8 mouse cellular contexts compared by ENCODE assay signal in the genomic region with DNA sequence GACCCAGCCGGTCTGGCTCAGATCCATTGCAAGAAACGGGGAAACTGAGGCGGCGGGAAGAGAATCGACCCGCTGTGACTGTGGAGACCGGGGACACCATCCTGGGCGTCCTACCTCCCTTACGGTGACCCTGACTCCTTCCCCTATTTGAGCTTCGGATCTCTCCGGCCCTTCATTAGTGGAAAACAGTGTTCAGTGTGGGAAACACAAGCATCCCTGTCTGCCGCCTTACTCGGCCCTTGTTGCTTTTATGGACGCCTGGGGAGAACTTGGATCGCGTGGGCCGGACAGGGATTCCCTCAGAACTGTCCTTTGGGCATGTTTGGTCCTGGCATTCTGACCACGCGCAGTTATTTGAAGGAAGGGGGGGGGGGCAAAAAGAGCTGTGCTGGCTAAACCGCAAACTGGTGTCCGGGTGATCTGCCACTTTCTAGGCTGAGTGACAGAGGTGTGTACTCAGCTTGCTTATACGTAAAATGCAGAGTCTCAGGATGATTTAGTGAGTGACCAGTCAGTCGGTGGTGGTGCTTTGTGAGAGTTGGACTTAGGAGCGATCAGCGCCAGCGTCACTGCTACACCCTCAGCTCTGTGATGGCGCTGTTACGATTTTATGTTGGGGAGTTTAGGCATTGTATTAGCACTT. TPM values are rescaled to one million over a fixed set of nuclear protein-coding genes. Genes with fewer than 3 reads are reported as not detected.
DNase-seq lines count a peak whose midpoint lies in the region; ATAC-seq and TF ChIP-seq lines count a peak whose summit lies in the region.

No protein-coding gene starts in this region.

- peaks cover 10% of the 10 kb centered on the region for H3K36me3 ChIP-seq in intestine, embryonic 14.5 days (ENCODE audit: control insufficient read depth, insufficient read depth, low read length)
- H3K36me3 ChIP-seq in midbrain, embryonic 13.5 days, result peaks cover 10% of the 10 kb centered on the region

- 0 out of 2 replicates have a peak, but pooled peaks cover 3% of the 10 kb centered on the region for H3K9me3 ChIP-seq in intestine, embryonic 14.5 days (ENCODE audit: control insufficient read depth, low read length)
- no peaks in the 10 kb centered on the region for H3K9me3 ChIP-seq in midbrain, embryonic 13.5 days

- ATAC-seq in intestine, embryonic 14.5 days (replicated peaks; ENCODE audit: low FRiP score, low TSS enrichment, low read depth), result no peak
- ATAC-seq in midbrain, embryonic 13.5 days, result peak; percentile 3; the same call in 1 of the 2 replicates

- H3K4me2 ChIP-seq in intestine, embryonic 14.5 days (ENCODE audit: low read length), result peak overlapping the region; percentile 82
- H3K4me2 ChIP-seq in midbrain, embryonic 13.5 days (replicated peaks), result peak overlapping the region; percentile 81

- TF ChIP-seq CTCF in cerebellum, adult 2 months (IDR thresholded peaks at IDR 0.05; ENCODE audit: borderline replicate concordance, insufficient read depth, low read depth, low read length), result no peak

- TF ChIP-seq POLR2A in cerebellum, adult 2 months (IDR thresholded peaks at IDR 0.05; ENCODE audit: borderline replicate concordance, insufficient read depth, low read length), result peak; percentile 25; the same call in 1 of the 2 replicates

- H3K9ac ChIP-seq in intestine, embryonic 14.5 days (ENCODE audit: low read length), result peak overlapping the region; percentile 74
- peak overlapping the region; percentile 82 for H3K9ac ChIP-seq in midbrain, embryonic 13.5 days (replicated peaks)

- H3K4me3 ChIP-seq in cerebellum, adult 2 months (replicated peaks; ENCODE audit: insufficient read depth, low read depth, low read length), result peak overlapping the region; percentile 89
- H3K4me3 ChIP-seq in intestine, embryonic 14.5 days (ENCODE audit: low read depth, low read length), result peak overlapping the region; percentile 89
- peak overlapping the region; percentile 83 for H3K4me3 ChIP-seq in midbrain, embryonic 13.5 days (replicated peaks)

- WGBS in cerebellum, adult 2 months, result 0% methylated on average over 28 of the region's 28 CpGs
- WGBS in intestine, embryonic 14.5 days, result under 1% methylated on average over 28 of the region's 28 CpGs
- 3% methylated on average over 28 of the region's 28 CpGs for WGBS in midbrain, embryonic 13.5 days

- peaks cover 17% of the 10 kb centered on the region for H3K4me1 ChIP-seq in cerebellum, adult 2 months (ENCODE audit: control insufficient read depth, insufficient read depth, low read length)
- no peaks in the 10 kb centered on the region; the same call in 1 of the 2 replicates for H3K4me1 ChIP-seq in intestine, embryonic 14.5 days (replicated peaks; ENCODE audit: control insufficient read depth, insufficient read depth, low read length)
- H3K4me1 ChIP-seq in midbrain, embryonic 13.5 days (replicated peaks), result peaks cover 28% of the 10 kb centered on the region

- DNase-seq in cerebellum, adult 2 months, result peak; percentile 57 to 62
- DNase-seq in cerebellum, adult 8-10 months, result no peak
- peak; percentile 21 for DNase-seq in thymus, postnatal 25 days
- DNase-seq in thymus, postnatal 14 days, result no peak
- DNase-seq in intestine, embryonic 14.5 days (ENCODE audit: low spot score), result no peak
- no peak for DNase-seq in testis, postnatal 10 days (ENCODE audit: low spot score)
- no peak for DNase-seq in urinary bladder, postnatal 14 days (ENCODE audit: low spot score)

- H3K27me3 ChIP-seq in cerebellum, adult 2 months (ENCODE audit: control insufficient read depth, insufficient read depth, low read length), result no peaks in the 10 kb centered on the region
- H3K27me3 ChIP-seq in intestine, embryonic 14.5 days (replicated peaks; ENCODE audit: control insufficient read depth, insufficient read depth, low read length), result no peaks in the 10 kb centered on the region
- H3K27me3 ChIP-seq in midbrain, embryonic 13.5 days, result no peaks in the 10 kb centered on the region

- peak overlapping the region; percentile 86 for H3K27ac ChIP-seq in cerebellum, adult 2 months (ENCODE audit: insufficient read depth, low read length)
- H3K27ac ChIP-seq in intestine, embryonic 14.5 days (ENCODE audit: low read depth), result peak overlapping the region; percentile 43; the same call in 1 of the 2 replicates
- peak overlapping the region; percentile 51 for H3K27ac ChIP-seq in midbrain, embryonic 13.5 days

RNA-seq across cellular contexts. Expression of a gene that starts 0.5 kb away (rescaled TPM):
- polyA plus RNA-seq in cerebellum, adult 2 months (2012; rRNA removed), result 86.9 and 98.7 TPM in 2 replicates
- 91.1 and 93.9 TPM in 2 replicates for polyA plus RNA-seq in intestine, embryonic 14.5 days (2014; fragmentation: Nextera tagmentation; extraction: Ambion mirVana)
- 50.3 and 51.0 TPM in 2 replicates for polyA plus RNA-seq in midbrain, embryonic 13.5 days (2015; fragmentation: Nextera tagmentation; extraction: Ambion mirVana)

RNA-seq across cellular contexts. Expression of a gene that starts 16.7 kb away (rescaled TPM):
- polyA plus RNA-seq in cerebellum, adult 2 months (2012; rRNA removed), result 39.6 and 42.9 TPM in 2 replicates
- polyA plus RNA-seq in intestine, embryonic 14.5 days (2014; fragmentation: Nextera tagmentation; extraction: Ambion mirVana), result 50.1 and 62.2 TPM in 2 replicates
- polyA plus RNA-seq in midbrain, embryonic 13.5 days (2015; fragmentation: Nextera tagmentation; extraction: Ambion mirVana), result 39.0 and 40.1 TPM in 2 replicates

RNA-seq across cellular contexts. Expression of a gene that starts 25.6 kb away (rescaled TPM):
- 123 and 127 TPM in 2 replicates for polyA plus RNA-seq in cerebellum, adult 2 months (2012; rRNA removed)
- 109 and 111 TPM in 2 replicates for polyA plus RNA-seq in intestine, embryonic 14.5 days (2014; fragmentation: Nextera tagmentation; extraction: Ambion mirVana)
- 190 and 210 TPM in 2 replicates for polyA plus RNA-seq in midbrain, embryonic 13.5 days (2015; fragmentation: Nextera tagmentation; extraction: Ambion mirVana)

RNA-seq across cellular contexts. Expression of a gene that starts 26.2 kb away (rescaled TPM):
- 46.5 and 47.9 TPM in 2 replicates for polyA plus RNA-seq in cerebellum, adult 2 months (2012; rRNA removed)
- polyA plus RNA-seq in intestine, embryonic 14.5 days (2014; fragmentation: Nextera tagmentation; extraction: Ambion mirVana), result 108 and 110 TPM in 2 replicates
- polyA plus RNA-seq in midbrain, embryonic 13.5 days (2015; fragmentation: Nextera tagmentation; extraction: Ambion mirVana), result 49.5 and 52.9 TPM in 2 replicates

RNA-seq across cellular contexts. Expression of a gene that starts 40.3 kb away (rescaled TPM):
- 127 and 130 TPM in 2 replicates for polyA plus RNA-seq in cerebellum, adult 2 months (2012; rRNA removed)
- 46.5 and 50.1 TPM in 2 replicates for polyA plus RNA-seq in intestine, embryonic 14.5 days (2014; fragmentation: Nextera tagmentation; extraction: Ambion mirVana)
- 55.0 and 57.3 TPM in 2 replicates for polyA plus RNA-seq in midbrain, embryonic 13.5 days (2015; fragmentation: Nextera tagmentation; extraction: Ambion mirVana)

Comparison
In these comparisons a context has a peak if more than half of its experiments do, and no peak if none do; other contexts are left out.
1. DNase-seq: peak in cerebellum, adult 2 months (2 of 2) and thymus, postnatal 25 days (single experiment); none in cerebellum, adult 8-10 months (single experiment), thymus, postnatal 14 days (single experiment), intestine, embryonic 14.5 days (single experiment), testis, postnatal 10 days (single experiment) and urinary bladder, postnatal 14 days (single experiment).
2. Peak in every context shown above with its lines, with median percentiles within 50 percentile points of each other: H3K27ac ChIP-seq and H3K4me3 ChIP-seq.